Mouse (Mus musculus) heart, adult 8-10 months (tissue): ENCODE results near the gene Nlrp10. TPM values are rescaled to one million over a fixed set of nuclear protein-coding genes. Genes with fewer than 3 reads are reported as not detected.

Source experiments
- DNase-seq: peaks from one replicate; pipeline ENCODE4 v3.0.0; 2022; ENCODE audit warnings: low spot score
- total RNA-seq, 4 experiments: library from RNA; stranded (reverse); gene quantifications; 2 replicates each; pipeline ENCODE4 v1.2.4; 2022

The Nlrp10 gene
- total RNA-seq = 10 to 100 TPM; 20.3 to 24.5 (median 21.4) TPM

DNA sequence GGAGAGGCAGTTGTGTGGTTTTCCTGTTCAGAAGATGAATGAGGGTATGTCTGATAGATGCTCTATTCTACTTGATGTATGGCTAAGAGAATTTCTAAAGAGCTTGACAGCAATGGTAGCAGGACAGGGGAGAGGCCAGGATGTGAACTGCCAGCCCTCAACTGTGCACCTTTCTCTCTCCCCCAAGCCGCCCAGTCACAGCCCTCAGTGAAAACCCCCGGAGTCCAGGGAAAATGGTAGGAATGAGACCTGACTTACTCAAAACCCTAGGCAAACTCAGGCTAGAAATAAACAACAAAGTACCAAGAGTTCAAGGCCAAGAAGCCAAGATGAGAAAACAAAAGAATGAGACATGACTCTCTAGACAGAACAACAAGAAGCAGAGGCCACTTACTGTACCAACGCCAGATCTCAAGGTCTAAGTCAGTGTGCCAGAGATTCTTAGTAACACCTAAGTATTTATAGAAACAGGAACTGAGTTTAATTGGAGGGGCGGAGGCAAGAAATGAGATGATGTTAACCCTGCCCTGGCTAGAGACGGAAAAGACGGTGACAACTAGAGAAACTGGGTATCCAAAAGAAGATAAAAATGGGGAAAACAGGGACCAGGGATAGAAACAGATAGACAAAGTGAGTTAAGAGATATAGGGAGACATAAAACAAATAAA lies at the start of gene Nlrp10:
TSS of gene Nlrp10 (minus strand) at position 453 of the 668 bp plus-strand sequence.
- DNase-seq = peak; percentile 15

DNA sequence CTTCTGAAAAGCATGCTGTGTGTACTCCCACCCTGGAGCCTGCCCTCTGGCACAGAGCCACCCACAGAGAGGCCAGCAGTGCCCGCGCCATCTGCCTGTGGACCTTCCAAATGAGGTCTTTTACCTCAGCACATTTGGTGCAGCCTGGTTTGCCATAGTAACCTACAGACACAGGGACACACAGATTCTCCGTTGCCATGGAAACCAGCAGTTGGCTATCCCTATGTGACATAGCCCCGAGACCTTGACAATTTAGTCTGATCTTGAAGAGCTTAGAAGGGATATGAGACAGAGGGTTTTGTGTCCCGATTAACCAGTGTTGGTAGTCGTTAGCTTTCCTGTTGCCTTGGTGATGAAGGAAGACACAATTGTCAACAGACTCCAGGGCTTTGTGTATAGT lies 42.3 kb upstream of the Nlrp10 start:
- DNase-seq = no peak

DNA sequence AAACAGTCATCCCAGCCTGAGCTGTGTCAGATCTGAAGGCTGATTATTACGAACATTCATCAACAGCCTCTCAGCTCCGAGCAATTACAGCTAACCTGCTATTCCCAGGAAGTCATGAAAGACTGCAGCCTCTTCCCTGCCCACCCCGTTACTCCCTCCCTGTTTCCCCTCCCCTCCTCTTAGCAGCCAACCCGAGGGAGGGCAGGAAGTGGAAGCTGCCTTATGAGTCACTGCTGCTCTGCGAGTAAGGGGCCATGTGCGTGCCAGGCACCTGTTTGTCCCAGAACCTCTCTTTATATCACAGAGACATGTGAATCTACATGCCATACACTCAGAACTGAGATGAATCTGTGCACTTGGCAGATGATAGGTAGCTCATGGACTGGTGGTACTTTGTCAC lies 38.2 kb upstream of the Nlrp10 start:
- no peak for DNase-seq

DNA sequence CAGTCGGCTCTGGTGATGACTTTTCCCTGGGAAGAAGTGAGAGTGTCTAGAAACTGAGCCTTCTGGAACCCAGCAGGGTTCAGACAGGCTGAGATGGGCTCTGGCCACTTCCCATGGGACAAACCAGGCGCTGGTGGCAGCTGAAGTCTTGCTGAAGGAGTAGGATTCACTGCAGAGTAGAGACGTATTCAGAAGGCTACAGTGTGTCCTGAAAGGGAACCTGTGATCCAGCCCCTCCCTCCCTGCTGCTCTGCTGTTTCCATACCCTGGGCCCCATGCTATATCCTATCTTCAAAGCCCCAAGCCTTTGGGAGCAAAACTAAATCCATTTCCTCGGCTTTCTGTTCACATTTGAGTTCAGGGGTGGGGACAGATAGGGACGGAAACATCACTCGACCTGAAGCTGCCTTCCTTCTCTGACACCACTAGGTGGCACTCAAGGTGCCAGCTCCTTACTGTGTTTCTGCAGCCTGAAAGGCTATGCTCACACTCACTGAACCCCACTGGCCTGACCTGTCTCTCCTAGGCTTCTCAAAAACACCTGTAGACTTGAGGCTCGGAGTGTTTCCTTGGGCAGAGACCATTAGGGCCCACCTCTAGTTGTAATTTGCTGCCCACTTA lies 36.9 kb upstream of the Nlrp10 start:
- peak; percentile 22 for DNase-seq

DNA sequence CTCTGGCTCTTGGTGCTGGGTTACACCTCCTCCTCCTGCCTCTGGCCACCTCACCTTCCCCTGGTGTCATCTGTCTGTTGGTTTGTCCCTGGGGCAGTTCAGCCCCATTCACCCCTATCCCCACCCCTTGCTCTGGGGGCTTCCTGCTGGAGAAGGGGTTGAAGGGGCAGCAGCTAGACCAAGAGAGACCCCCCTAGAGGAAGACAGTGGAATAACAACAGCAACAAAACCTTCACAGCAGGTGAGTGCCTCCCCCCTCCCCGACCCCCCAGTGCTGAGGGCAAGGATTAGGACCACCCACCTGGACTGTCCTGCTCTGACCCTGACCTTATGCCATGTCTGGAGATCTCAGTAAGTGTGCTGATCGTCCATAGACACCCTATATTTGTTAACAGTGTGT lies 36.0 kb upstream of the Nlrp10 start:
- no peak for DNase-seq

DNA sequence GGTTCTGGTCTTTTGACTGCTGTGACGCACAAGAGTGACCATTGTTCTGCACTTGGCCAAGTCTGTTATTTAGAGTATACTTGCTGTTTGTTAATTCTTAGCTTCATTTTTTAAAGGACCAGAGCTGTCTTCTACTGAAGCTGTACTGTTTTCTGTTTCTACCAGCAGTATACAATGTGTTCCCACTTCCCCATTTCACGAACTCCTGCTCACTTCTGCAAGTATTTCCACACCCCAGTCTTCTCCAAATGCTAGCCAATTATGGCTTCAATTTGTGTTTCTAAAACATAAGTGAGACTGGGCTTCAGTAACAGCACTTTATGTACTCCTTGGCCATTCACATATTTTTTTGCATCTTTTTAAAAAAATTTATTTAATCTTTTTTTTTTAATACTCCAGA lies 27.8 kb upstream of the Nlrp10 start:
- no peak for DNase-seq

DNA sequence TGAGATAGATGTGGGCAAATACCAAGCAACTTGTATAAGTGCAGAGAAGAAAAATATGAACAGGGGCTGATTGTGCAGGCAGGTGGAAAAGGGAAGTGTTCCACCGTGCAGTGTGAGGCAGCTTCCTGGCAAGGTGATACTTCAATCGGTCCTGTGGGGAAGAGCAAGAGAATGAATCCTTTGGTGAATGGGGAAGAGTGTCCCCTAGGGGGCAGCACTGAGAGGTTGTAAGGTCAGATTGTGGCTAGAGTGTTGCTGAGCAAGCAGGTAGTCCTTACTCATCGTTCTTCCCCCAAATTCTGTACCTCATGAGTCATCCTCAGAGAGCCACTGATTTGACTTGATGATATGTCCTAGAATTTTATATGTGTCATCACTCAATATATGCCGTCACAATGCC lies 24.2 kb upstream of the Nlrp10 start:
- DNase-seq = no peak

DNA sequence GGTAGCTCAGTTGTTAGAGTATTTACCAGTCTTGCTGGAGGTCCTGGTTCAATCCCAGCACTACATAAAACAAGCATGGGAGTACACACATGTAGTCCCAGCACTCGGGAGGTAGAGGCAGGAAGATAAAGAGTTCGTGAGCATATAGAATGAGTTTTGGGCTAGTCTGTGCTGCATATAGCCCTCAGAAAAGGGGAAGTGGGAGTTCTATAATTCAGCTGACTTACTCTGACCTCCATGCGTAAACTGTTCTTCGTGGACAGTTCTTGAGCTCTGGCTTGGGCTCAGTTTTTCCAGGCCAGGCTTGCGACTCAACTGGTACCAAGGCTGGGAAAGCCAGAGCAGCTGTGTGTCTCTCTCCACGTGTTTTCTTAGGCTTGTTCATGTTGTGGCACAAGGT lies 22.8 kb upstream of the Nlrp10 start:
- no peak for DNase-seq

DNA sequence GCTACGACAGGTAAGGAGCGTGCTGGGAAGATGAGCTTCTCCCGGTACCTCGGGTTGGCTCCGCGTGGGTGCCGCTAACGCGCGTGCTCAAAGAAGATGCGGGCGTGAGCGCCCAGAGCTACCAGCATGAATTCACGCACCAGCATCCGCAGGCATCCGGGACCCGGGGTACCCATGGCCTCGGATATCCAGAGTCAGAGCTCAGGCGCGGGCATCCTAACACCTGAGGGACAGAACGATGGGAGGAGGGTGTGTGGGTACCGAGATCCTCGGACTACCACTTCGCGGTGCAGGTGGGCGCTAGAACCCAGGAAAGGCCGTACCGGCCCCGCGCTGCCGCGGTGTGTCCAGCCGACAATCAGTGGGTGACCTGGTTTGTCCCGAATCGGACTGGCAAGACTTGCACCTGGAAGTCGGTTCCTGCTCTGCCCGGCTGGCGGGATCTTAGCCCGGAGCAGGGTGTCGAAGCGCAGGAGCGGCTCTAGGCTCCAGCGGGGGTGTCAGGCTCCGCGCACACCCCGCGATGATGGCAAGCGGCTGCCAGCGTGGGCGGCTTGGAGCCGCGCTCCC lies 20.9 kb upstream of the Nlrp10 start:
- no peak for DNase-seq

DNA sequence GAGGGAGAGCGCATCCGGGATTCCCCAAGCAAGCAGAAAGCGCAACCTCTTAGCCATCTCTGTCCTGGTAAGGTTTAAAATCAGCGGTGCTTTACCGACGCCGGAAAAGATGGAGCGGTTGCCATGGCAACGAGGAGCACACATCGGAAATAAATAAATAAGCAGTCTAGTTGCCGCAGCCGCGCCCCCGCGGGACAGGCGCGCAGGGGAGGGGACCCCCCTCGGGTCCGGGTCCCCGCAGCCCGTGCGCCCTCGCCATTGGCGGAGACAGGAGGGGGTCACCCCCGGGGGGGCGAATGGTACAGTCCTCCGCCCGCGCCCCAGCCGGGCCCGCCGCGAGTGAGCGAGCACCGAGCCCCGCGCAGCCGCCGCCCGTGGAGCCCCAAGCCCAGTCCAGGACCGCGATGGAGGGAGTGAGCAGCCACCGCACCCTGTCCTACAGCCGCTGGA lies 20.4 kb upstream of the Nlrp10 start, which contains the start of gene Tub:
TSS of gene Tub (plus strand) at position 27 of the 450 bp plus-strand sequence.
- DNase-seq = peak; percentile 8

DNA sequence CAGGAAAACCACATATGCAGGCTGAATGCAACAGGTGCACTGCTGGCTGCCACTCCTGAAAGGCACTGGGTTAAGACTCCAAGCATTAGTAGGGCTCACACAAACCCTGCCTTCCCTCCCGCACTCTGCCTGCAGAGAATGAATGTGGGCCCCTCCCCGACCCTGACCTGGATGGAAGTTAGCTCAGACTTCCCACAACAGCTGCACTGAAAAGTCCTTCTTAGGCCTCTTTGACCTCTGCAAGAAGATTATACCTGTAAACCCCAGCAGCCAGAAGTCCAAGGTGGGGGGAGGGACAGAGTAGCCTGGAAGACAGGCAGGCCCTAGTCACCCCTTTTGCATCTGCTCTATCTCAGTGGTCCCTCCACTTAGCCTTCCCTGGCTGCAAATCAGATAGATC lies 19.3 kb upstream of the Nlrp10 start:
- no peak for DNase-seq

DNA sequence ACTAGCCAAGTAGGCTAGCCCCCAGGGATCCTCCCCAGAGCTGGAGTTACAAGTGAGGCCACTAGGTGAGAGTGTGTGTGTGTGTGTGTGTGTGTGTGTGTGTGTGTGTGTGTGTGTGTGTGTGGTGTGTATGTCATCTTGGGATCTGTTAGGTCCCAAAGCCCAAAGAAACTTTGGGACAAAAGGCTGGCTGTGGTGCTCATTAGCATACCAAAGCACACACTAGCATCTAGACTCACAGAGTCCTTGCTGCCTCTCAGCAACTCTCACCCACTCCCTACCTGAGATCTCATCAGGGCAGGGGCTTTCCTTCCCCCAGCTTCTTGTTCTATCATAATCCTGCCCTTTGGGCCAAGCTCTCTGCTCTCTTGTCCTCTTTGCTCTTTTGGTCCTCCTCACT lies 18.6 kb upstream of the Nlrp10 start:
- no peak for DNase-seq

DNA sequence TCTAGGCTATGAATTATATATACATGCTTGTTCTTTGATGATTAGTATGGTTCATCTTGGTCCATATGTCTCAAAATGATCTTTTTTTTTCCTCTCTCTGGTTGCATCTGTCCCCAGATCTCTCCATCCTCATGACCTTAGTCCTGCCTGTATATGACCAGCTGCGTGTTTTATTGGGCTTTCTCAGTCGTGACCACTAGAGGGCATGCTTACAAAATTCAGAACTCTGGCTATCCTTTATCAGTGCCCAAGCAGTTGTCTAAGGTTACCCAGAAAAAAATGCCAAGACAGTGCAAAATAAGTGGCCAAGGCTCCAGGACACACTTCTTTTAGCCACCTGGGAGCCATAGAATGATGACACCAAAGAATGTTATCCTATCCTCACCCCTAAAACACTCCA lies 14.0 kb upstream of the Nlrp10 start:
- peak; percentile 36 for DNase-seq

DNA sequence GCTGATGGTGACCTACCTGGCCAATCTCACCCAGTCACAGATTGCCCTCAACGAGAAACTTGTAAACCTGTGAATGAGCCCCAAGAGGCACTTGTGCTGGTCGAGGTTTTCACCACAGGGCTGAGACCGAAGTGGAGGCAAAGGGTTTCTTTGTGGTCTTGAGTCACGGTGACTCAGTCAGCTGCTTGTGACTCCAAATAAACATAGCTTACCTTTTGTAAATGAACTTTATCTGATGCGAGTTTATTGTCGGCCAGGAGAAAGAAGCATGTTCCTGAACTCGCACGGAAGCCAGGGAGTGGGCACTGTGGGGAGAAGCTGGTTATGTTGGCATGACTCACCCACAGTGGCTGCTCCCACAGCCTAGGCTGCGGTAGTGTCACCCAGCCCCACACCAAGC lies 11.5 kb upstream of the Nlrp10 start:
- DNase-seq = no peak

DNA sequence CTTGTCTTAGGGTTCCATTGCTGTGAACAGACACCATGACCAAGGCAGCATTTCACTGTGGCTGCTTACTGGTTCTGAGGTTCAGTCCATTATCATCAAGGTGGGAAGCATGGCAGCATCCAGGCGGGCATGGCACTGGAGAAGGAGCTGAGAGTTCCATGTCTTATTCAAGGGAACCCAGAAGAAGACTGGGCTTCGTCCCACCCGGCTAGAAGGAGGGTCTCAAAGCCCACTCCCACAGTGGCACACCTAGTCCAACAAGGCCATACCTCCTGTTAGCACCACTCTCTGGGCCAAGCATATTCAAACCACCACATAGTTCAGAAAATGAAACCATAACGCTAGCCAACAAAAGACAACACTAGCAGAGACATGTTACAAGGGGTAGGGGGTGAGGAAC lies 6.6 kb upstream of the Nlrp10 start:
- DNase-seq = no peak

DNA sequence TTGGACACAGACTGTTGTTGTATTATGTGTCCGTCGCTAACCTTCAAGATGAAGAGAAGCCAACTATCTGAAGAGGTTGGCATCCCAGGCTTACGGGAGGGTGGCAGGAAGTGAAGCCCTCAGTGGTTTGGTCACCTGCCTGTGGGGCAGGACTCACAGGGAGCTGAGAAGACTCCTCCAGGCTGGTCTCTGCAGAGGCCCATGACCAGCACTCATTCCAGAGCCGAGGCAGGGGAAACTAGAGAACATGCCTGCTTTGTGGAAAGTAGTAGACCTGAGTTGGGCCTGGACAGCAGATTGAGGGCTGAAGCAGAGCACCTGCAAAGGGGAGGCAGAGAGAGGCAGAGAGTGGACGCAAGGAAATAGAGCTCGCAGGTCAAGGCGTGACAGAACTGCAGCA lies 5.4 kb upstream of the Nlrp10 start:
- DNase-seq = no peak

DNA sequence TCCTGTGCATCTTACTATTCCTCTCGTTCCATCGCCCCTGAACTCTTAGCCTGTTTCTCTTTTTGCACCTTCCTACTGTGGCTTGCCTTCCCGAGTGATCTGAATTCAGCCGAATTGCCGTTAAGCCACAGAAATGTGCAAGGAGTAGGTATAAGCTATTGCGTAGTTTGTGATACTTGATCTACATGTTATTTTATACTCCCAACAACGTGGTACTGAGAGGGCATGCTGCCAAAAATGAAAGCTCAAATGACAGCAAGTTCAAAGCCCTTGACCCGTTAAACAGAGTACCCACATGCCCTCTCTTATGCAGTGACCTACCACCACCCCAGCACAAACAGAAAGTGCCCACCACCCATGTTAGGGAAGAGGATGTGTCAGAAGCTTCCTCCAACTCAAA lies 4.9 kb upstream of the Nlrp10 start:
- no peak for DNase-seq

DNA sequence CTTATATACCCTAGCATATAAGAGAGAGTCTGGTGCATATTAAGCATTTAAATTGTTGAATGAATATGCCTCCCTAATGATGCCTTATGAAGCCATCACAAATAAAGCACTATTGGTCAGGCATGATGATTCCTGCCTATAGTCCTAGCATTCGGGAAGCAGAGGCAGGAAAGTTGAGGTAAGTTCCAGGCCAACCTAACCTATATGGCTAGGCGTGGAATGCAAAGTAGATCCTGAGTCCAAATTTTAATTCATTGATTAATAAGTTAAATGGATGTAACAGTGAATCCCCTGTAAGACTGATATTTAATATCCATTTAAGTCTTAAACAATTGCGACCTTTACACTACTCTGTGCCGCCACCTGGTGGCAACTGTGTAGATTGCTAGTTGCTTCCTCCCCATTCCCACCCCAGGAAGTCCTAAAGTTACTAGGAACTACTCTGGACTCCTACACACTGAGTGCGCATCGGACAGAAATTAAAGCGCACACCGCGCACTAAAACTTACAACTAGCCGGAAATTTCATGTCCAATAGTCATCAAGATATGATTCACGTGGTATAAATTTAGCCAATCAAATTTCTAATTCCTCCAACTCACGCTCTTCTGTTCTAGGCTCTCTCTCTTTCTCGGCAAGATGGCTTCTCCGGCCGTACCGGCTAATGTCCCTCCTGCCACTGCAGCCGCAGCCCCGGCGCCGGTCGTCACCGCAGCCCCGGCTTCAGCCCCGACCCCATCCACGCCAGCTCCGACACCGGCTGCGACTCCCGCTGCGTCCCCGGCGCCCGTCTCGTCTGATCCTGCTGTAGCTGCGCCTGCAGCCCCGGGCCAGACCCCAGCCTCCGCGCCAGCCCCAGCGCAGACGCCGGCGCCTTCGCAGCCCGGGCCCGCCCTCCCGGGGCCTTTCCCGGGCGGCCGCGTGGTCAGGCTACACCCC lies 4.1 kb upstream of the Nlrp10 start, which contains the start of gene Eif3f:
TSS of gene Eif3f (plus strand) at position 624 of the 938 bp plus-strand sequence.
- peak; percentile 99 for DNase-seq

DNA sequence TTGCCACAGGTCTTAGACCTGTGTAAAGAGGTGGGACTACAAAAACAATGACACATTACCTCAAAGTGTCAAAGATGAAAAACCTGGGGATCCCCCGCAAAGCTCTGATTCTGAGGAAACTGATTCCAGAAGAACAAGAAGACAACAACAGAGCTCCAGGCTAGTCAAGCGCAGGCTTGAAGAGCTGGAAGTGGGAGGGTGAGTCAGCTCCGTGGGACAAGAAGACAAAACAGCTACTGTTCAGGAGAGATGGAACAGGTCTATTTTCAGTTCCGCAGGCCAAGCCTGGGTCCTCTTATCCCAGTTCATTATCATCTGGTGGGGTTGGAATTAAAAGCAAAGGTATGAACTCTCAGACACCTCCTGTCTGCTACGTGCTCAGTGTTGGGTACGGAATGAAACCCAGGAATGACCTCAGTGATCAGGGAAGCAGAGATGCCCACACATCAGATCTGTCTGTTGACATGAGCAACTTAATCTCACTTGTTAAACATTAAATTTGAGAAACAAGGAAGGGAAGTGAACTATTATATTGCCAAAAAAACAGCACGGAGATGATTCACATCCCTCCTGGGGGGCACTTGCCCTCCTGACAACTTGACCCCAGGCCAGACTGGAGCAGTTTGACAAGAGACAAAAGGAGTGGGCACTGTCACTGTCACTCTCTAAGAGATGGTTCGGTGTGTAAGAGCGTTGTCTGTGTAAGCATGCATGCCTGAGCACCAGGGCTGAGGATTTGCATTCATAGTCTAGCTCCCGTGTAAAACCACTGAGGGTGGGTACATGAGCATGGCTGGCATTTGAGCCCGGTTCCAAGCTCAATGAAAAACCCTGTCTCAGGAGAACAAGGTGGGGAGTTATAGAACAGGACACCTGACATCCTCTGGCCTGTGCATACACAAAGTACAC lies 1.4 kb downstream of the Nlrp10 start:
- DNase-seq = no peak

DNA sequence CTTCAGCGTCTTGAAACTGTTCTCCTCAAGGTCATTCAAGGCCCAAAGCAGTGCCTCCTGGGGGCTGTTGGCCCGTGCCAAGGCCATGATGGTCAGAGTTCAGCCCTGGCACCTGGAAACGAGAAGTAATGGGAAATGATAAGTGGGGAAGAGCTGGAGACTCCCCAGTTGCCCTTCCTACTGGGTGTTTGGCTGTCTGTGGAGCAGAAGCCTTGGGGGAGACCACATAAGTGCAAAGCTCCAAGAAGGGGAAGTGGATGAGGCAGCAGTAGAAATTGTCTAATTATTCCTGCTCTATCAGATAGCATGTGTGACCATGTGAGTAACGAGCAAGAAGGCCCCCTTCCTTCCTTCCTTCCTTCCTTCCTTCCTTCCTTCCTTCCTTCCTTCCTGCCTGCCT lies 2.9 kb downstream of the Nlrp10 start:
- no peak for DNase-seq

DNA sequence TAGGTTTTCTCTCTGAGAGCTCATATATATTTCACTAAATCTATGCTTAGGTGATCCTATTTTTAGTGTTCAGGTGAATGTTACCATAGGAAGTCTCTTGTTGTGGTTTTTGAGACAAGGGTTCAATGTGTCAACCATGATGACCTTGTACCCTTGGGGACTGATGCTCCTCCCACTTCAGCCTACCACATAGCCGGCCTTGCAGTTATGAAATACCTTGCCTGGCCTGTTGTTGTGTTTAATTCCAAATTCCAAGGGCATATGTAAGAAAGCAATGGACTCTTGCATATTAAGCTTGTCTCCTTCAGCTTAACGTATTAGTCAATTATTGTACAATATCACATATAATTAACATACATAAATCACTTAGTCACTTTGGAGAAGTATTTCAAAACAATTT lies 26.0 kb downstream of the Nlrp10 start:
- DNase-seq = no peak
